Mouse (Mus musculus) megakaryocyte, embryonic 14.5 days (primary cell): ENCODE results near the gene Nlrc4. TPM values are rescaled to one million over a fixed set of nuclear protein-coding genes. Genes with fewer than 3 reads are reported as not detected.
"Not testable (repeated sequence)": the region's sequence is repeated elsewhere in the genome, so short reads cannot be mapped to it uniquely, and the experiment has no call there.

ENCODE experiments used
- H3K27me3 ChIP-seq: replicated peaks from 2 replicates; pipeline ENCODE3; 2012; ENCODE audit warnings: inconsistent platforms
- H3K36me3 ChIP-seq: replicated peaks from 2 replicates; pipeline ENCODE3; 2012; ENCODE audit warnings: low read length, inconsistent platforms, mixed read lengths
- H3K4me1 ChIP-seq: 2 replicates; pipeline ENCODE4 v1.6.1; 2012; ENCODE audit warnings: inconsistent platforms
- H3K4me3 ChIP-seq: replicated peaks from 2 replicates; pipeline ENCODE3; 2012; ENCODE audit warnings: moderate library complexity, mild to moderate bottlenecking, inconsistent platforms
- H3K9me3 ChIP-seq: 2 replicates; pipeline ENCODE4 v1.6.1; 2012; ENCODE audit warnings: inconsistent platforms
- FLI1 ChIP-seq: IDR thresholded peaks from 2 replicates; pipeline ENCODE4 v1.6.1; 2012; ENCODE audit warnings: low read length, inconsistent platforms, mixed read lengths
- GATA1 ChIP-seq: IDR thresholded peaks from 3 replicates; pipeline ENCODE4 v1.6.1; 2012; ENCODE audit warnings: mixed read lengths, low read length, inconsistent platforms, borderline replicate concordance
- polyA plus RNA-seq: library from polyadenylated mRNA; stranded (reverse); fragments of >175 nt; gene quantifications from 2 replicates; pipeline ENCODE4 v1.2.3, GENCODE M21; 2012; ENCODE audit warnings: low replicate concordance; ENCODE audit not compliant: insufficient read depth

Nlrc4 gene
- polyA plus RNA-seq: 0.43 TPM in 1 of 2 replicates, not detected in the other

GRCm38 (mm10) chr17:74458711-74459408 is at the start of gene Nlrc4:
TSS of gene Nlrc4 (minus strand) at chr17:74459142.
- Histone ChIP-seq H3K36me3 (no peaks in the 10 kb centered on the region), H3K27me3 (no peaks in the 10 kb centered on the region), H3K9me3 (no peaks in the 10 kb centered on the region), H3K4me1 (peaks cover 5% of the 10 kb centered on the region; the same call in 1 of the 2 replicates), H3K4me3 (peak within 1 kb of the TSS; percentile 59)
- no peak for TF ChIP-seq FLI1
- TF ChIP-seq GATA1: no peak

GRCm38 (mm10) chr17:74508600-74508999 is 49.7 kb upstream of the Nlrc4 start:
- Histone ChIP-seq H3K27me3 (no peaks in the 10 kb centered on the region), H3K4me3 (no peak overlapping the region), H3K9me3 (peaks cover 6% of the 10 kb centered on the region), H3K4me1 (peaks cover 8% of the 10 kb centered on the region), H3K36me3 (no peaks in the 10 kb centered on the region)
- TF ChIP-seq GATA1: no peak
- no peak for TF ChIP-seq FLI1

GRCm38 (mm10) chr17:74507934-74508333 is 49.0 kb upstream of the Nlrc4 start:
- no peak overlapping the region for H3K4me3 ChIP-seq
- no peaks in the 10 kb centered on the region for H3K36me3 ChIP-seq
- peaks cover 6% of the 10 kb centered on the region for H3K9me3 ChIP-seq
- TF ChIP-seq FLI1 (no peak), GATA1 (no peak)
- peaks cover 8% of the 10 kb centered on the region for H3K4me1 ChIP-seq
- no peaks in the 10 kb centered on the region for H3K27me3 ChIP-seq

- TF ChIP-seq GATA1: no peak
- TF ChIP-seq FLI1: no peak
- no peaks in the 10 kb centered on the region for H3K27me3 ChIP-seq
- H3K9me3 ChIP-seq: no peaks in the 10 kb centered on the region
- H3K4me3 ChIP-seq: no peak overlapping the region
- no peaks in the 10 kb centered on the region for H3K4me1 ChIP-seq
- peaks cover 44% of the 10 kb centered on the region for H3K36me3 ChIP-seq
Measured at GRCm38 (mm10) chr17:74501085-74501484, 42.1 kb upstream of the Nlrc4 start.

- no peaks in the 10 kb centered on the region for H3K9me3 ChIP-seq
- peaks cover 51% of the 10 kb centered on the region for H3K36me3 ChIP-seq
- no peak overlapping the region for H3K4me3 ChIP-seq
- no peaks in the 10 kb centered on the region for H3K27me3 ChIP-seq
- H3K4me1 ChIP-seq: no peaks in the 10 kb centered on the region
- TF ChIP-seq FLI1: no peak
- no peak for TF ChIP-seq GATA1
Measured at GRCm38 (mm10) chr17:74500204-74500603, 41.3 kb upstream of the Nlrc4 start.

- no peaks in the 10 kb centered on the region for H3K27me3 ChIP-seq
- peak overlapping the region; percentile 33 for H3K4me3 ChIP-seq
- TF ChIP-seq GATA1 (no peak), FLI1 (no peak)
- no peaks in the 10 kb centered on the region for H3K9me3 ChIP-seq
- H3K4me1 ChIP-seq: peaks cover 13% of the 10 kb centered on the region
- H3K36me3 ChIP-seq: peaks cover 41% of the 10 kb centered on the region
Measured at GRCm38 (mm10) chr17:74491565-74491964, 32.6 kb upstream of the Nlrc4 start.

- H3K4me1 ChIP-seq: peaks cover 13% of the 10 kb centered on the region
- peaks cover 27% of the 10 kb centered on the region for H3K36me3 ChIP-seq
- peak overlapping the region; percentile 95 for H3K4me3 ChIP-seq
- TF ChIP-seq GATA1 (no peak), FLI1 (no peak)
- no peaks in the 10 kb centered on the region for H3K9me3 ChIP-seq
- H3K27me3 ChIP-seq: peaks cover 3% of the 10 kb centered on the region
Measured at GRCm38 (mm10) chr17:74489901-74490220, 30.9 kb upstream of the Nlrc4 start.

GRCm38 (mm10) chr17:74489024-74489900 is 30.3 kb upstream of the Nlrc4 start, which contains the start of gene Yipf4:
TSS of gene Yipf4 (plus strand) at chr17:74489493.
- peak within 1 kb of the TSS; percentile 95 for H3K4me3 ChIP-seq
- peaks cover 3% of the 10 kb centered on the region for H3K27me3 ChIP-seq
- H3K36me3 ChIP-seq: peaks cover 21% of the 10 kb centered on the region
- no peaks in the 10 kb centered on the region for H3K9me3 ChIP-seq
- peaks cover 13% of the 10 kb centered on the region for H3K4me1 ChIP-seq
- TF ChIP-seq GATA1 (no peak), FLI1 (peak; percentile 66; the same call in 1 of the 2 replicates)

GRCm38 (mm10) chr17:74480361-74481069 is 21.6 kb upstream of the Nlrc4 start:
- Histone ChIP-seq H3K4me1 (no peaks in the 10 kb centered on the region), H3K9me3 (no peaks in the 10 kb centered on the region), H3K36me3 (no peaks in the 10 kb centered on the region), H3K4me3 (no peak overlapping the region), H3K27me3 (peaks cover 5% of the 10 kb centered on the region)
- TF ChIP-seq GATA1 (no peak), FLI1 (no peak)

- not testable (repeated sequence) for H3K4me3 ChIP-seq, H3K36me3 ChIP-seq, H3K4me1 ChIP-seq, H3K9me3 ChIP-seq, H3K27me3 ChIP-seq
Measured at GRCm38 (mm10) chr17:74470133-74470532, 11.2 kb upstream of the Nlrc4 start.

GRCm38 (mm10) chr17:74467981-74468380 is 9.0 kb upstream of the Nlrc4 start:
- H3K27me3 ChIP-seq, H3K4me3 ChIP-seq, H3K9me3 ChIP-seq, H3K36me3 ChIP-seq, H3K4me1 ChIP-seq: not testable (repeated sequence)
